ENCODE assay signal across 8 mouse cellular contexts in the genomic region with DNA sequence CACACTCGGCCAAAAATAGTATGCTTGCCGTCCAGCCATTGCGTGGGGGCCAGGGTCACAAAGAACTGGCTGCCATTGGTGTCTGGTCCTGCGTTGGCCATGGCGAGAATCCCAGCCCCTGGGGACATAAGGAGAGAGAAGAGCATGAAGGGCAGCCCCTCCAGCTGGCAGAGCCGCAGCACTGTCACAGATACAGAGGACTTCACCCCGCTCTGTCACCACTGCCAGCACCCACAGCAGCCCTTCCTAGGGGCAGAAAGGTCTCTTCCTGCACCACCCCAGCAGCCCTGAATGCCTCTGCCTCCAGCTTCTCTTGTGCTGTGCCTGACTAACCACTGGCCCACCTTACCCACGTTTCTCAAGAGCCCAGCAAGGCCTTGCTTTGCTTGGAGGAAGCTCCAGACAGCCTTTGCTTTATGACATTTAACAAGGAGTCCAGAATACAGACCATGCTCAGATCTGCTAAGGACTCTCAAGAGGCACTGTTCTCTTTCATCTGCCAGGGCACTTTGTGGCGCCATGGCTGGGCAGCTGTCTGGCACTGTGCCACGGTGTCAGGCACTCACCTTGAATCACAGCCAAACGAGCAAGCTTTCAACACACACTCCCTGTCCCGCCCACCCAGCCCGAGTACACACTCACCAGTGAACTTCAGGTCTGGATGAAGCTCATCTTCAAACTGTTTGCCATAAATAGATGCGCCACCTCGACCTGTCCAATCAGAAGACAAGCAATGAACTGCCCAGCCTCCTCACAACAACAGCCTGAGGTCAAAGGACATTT. TPM values are rescaled to one million over a fixed set of nuclear protein-coding genes. Genes with fewer than 3 reads are reported as not detected.
DNase-seq lines count a peak whose midpoint lies in the region; TF ChIP-seq lines count a peak whose summit lies in the region.

No protein-coding gene starts in this region.

- no peaks in the 10 kb centered on the region for H3K36me3 ChIP-seq in kidney, adult 2 months (ENCODE audit: control insufficient read depth, insufficient read depth, low read length)
- peaks cover 2% of the 10 kb centered on the region for H3K36me3 ChIP-seq in myocyte (ENCODE audit: control insufficient read depth, insufficient read depth)

- no peak overlapping the region for H3K4me3 ChIP-seq in kidney, adult 2 months (ENCODE audit: insufficient read depth, low read depth, low read length)
- H3K4me3 ChIP-seq in myocyte, result no peak overlapping the region
- H3K4me3 ChIP-seq in cerebellum, adult 2 months (replicated peaks; ENCODE audit: insufficient read depth, low read depth, low read length), result no peak overlapping the region

- H3K4me2 ChIP-seq in myocyte (ENCODE audit: low read depth), result no peak overlapping the region

- intact Hi-C loops in gastrocnemius, postnatal 14 days (cut with DNase I; ENCODE audit: low total_unique reads), result no loop called here

- peaks cover 7% of the 10 kb centered on the region for H3K79me2 ChIP-seq in myocyte (ENCODE audit: control insufficient read depth, insufficient read depth)

- H3K4me1 ChIP-seq in kidney, adult 2 months (ENCODE audit: control insufficient read depth, insufficient read depth, low read length), result peaks cover 23% of the 10 kb centered on the region
- no peaks in the 10 kb centered on the region for H3K4me1 ChIP-seq in cerebellum, adult 2 months (ENCODE audit: control insufficient read depth, insufficient read depth, low read length)

- no peak for TF ChIP-seq POLR2A in kidney, adult 2 months (IDR thresholded peaks at IDR 0.05; ENCODE audit: low read depth, low read length)
- TF ChIP-seq POLR2A in myocyte (IDR thresholded peaks at IDR 0.05; ENCODE audit: insufficient read length, low read depth), result no peak
- TF ChIP-seq POLR2A in cerebellum, adult 2 months (IDR thresholded peaks at IDR 0.05; ENCODE audit: borderline replicate concordance, insufficient read depth, low read length), result no peak

- no peaks in the 10 kb centered on the region for H3K27me3 ChIP-seq in kidney, adult 2 months (replicated peaks; ENCODE audit: control insufficient read depth, insufficient read depth, low read length)
- no peaks in the 10 kb centered on the region for H3K27me3 ChIP-seq in myocyte (ENCODE audit: control insufficient read depth, insufficient read depth, insufficient read length)
- no peaks in the 10 kb centered on the region for H3K27me3 ChIP-seq in cerebellum, adult 2 months (ENCODE audit: control insufficient read depth, insufficient read depth, low read length)

- no peak overlapping the region for H3ac ChIP-seq in myocyte (ENCODE audit: control insufficient read depth, insufficient read length)

- no peak for TF ChIP-seq CTCF in kidney, adult 2 months (conservative IDR thresholded peaks at IDR 0.05; ENCODE audit: insufficient read depth, insufficient read length, low read depth, low read length)
- TF ChIP-seq CTCF in cerebellum, adult 2 months (IDR thresholded peaks at IDR 0.05; ENCODE audit: borderline replicate concordance, insufficient read depth, low read depth, low read length), result no peak

- peak overlapping the region; percentile 18; the same call in 1 of the 2 replicates for H3K27ac ChIP-seq in kidney, adult 2 months (ENCODE audit: insufficient read depth, low read depth, low read length)
- H3K27ac ChIP-seq in cerebellum, adult 2 months (ENCODE audit: insufficient read depth, low read length), result no peak overlapping the region

- DNase-seq in ovary, adult 18-20 months (ENCODE audit: low spot score), result peak; percentile 80
- no peak for DNase-seq in ovary, postnatal 10 days (ENCODE audit: low spot score)
- DNase-seq in gastrocnemius, postnatal 14 days, result peak; percentile 65
- DNase-seq in kidney, adult 2 months, result peak; percentile 93
- no peak for DNase-seq in frontal cortex, postnatal 25 days (ENCODE audit: low spot score in 2 of 2)
- no peak for DNase-seq in cerebellum, adult 2 months
- no peak for DNase-seq in embryo, embryonic 11 days

- WGBS in kidney, adult 2 months, result 54% methylated on average over 15 of the region's 15 CpGs
- WGBS in cerebellum, adult 2 months, result 54% methylated on average over 15 of the region's 15 CpGs

TF ChIP-seq in myocyte, 11 proteins besides CTCF, POLR2A, EP300 and RAD21:
- peak in 2 of 3 experiments; percentile 71 to 84 for TF ChIP-seq MYOD1 (IDR thresholded peaks at IDR 0.05; ENCODE audit: control insufficient read depth in 1 of 3, insufficient read length in 2 of 3, low read depth in 2 of 3)
- no peak for TF ChIP-seq E2F4 (IDR thresholded peaks at IDR 0.05; ENCODE audit: insufficient read depth)
- TF ChIP-seq MYOG (IDR thresholded peaks at IDR 0.05; ENCODE audit: control insufficient read depth in 1 of 3, insufficient read depth in 1 of 3, insufficient read length in 2 of 3, low read depth in 2 of 3), result peak; percentile 11 to 79 (median 71)

RNA-seq across cellular contexts. Expression of a gene that starts 12.2 kb away (rescaled TPM):
- 1 to 10 TPM; 8.4 to 9.7 TPM for total RNA-seq in gastrocnemius, postnatal 14 days (2021)
- polyA plus RNA-seq in kidney, adult 2 months (2012; rRNA removed), result 21.5 and 23.5 TPM in 2 replicates
- 30.1 TPM for polyA plus RNA-seq in myocyte (2012; fragmentation: generic; extraction: Trizol)
- polyA plus RNA-seq in cerebellum, adult 2 months (2012; rRNA removed), result 25.1 and 25.3 TPM in 2 replicates

RNA-seq across cellular contexts. Expression of a gene that starts 13.8 kb away (rescaled TPM):
- total RNA-seq in gastrocnemius, postnatal 14 days (2021), result under 1 TPM; 0.07 to 0.39 TPM
- 0.78 and 1.2 TPM in 2 replicates for polyA plus RNA-seq in kidney, adult 2 months (2012; rRNA removed)
- polyA plus RNA-seq in myocyte (2012; fragmentation: generic; extraction: Trizol), result 0.56 TPM
- polyA plus RNA-seq in cerebellum, adult 2 months (2012; rRNA removed), result 7.5 and 8.4 TPM in 2 replicates

RNA-seq across cellular contexts. Expression of a gene that starts 16.8 kb away (rescaled TPM):
- total RNA-seq in gastrocnemius, postnatal 14 days (2021), result 100 to 1,000 TPM; 115 TPM
- polyA plus RNA-seq in kidney, adult 2 months (2012; rRNA removed), result 219 and 228 TPM in 2 replicates
- 120 TPM for polyA plus RNA-seq in myocyte (2012; fragmentation: generic; extraction: Trizol)
- 102 and 111 TPM in 2 replicates for polyA plus RNA-seq in cerebellum, adult 2 months (2012; rRNA removed)

Comparison
In these comparisons a context has a peak if more than half of its experiments do, and no peak if none do; other contexts are left out.
1. DNase-seq: peak in ovary, adult 18-20 months (single experiment), gastrocnemius, postnatal 14 days (single experiment) and kidney, adult 2 months (single experiment); none in ovary, postnatal 10 days (single experiment), frontal cortex, postnatal 25 days (0 of 2), cerebellum, adult 2 months (0 of 2) and embryo, embryonic 11 days (single experiment).